8 mouse cellular contexts compared by ENCODE assay signal in genomic region chr17:83563703-83564111, GRCm38 (mm10). TPM values are rescaled to one million over a fixed set of nuclear protein-coding genes. Genes with fewer than 3 reads are reported as not detected.
DNase-seq lines count a peak whose midpoint lies in the region; ATAC-seq lines count a peak whose summit lies in the region.

No protein-coding gene starts in this region.

- no peaks in the 10 kb centered on the region for H3K9me3 ChIP-seq in forebrain, embryonic 11.5 days (ENCODE audit: control insufficient read depth, low read length)
- H3K9me3 ChIP-seq in forebrain, embryonic 16.5 days (ENCODE audit: control insufficient read depth, low read length), result no peaks in the 10 kb centered on the region
- H3K9me3 ChIP-seq in heart, embryonic 11.5 days (replicated peaks; ENCODE audit: control insufficient read depth, low read length), result no peaks in the 10 kb centered on the region; the same call in 1 of the 2 replicates
- H3K9me3 ChIP-seq in stomach, embryonic 14.5 days (ENCODE audit: control insufficient read depth, low read depth, low read length), result no peaks in the 10 kb centered on the region

- no peak overlapping the region for H3K27ac ChIP-seq in forebrain, embryonic 11.5 days (ENCODE audit: low read depth, low read length)
- H3K27ac ChIP-seq in forebrain, embryonic 16.5 days (ENCODE audit: low read length), result no peak overlapping the region
- peak overlapping the region; percentile 29; the same call in 1 of the 2 replicates for H3K27ac ChIP-seq in heart, embryonic 11.5 days (ENCODE audit: low read depth, low read length)
- H3K27ac ChIP-seq in stomach, embryonic 14.5 days (ENCODE audit: low read length), result no peak overlapping the region

- H3K36me3 ChIP-seq in forebrain, embryonic 11.5 days (ENCODE audit: control insufficient read depth, insufficient read depth, low read length), result no peaks in the 10 kb centered on the region
- H3K36me3 ChIP-seq in forebrain, embryonic 16.5 days (ENCODE audit: control insufficient read depth, insufficient read depth), result no peaks in the 10 kb centered on the region
- H3K36me3 ChIP-seq in heart, embryonic 11.5 days (ENCODE audit: control insufficient read depth, insufficient read depth, low read length), result no peaks in the 10 kb centered on the region
- H3K36me3 ChIP-seq in stomach, embryonic 14.5 days (ENCODE audit: control insufficient read depth, insufficient read depth, low read length), result no peaks in the 10 kb centered on the region

- no peak overlapping the region for H3K4me3 ChIP-seq in forebrain, embryonic 11.5 days (ENCODE audit: low read depth, low read length)
- H3K4me3 ChIP-seq in forebrain, embryonic 16.5 days (replicated peaks; ENCODE audit: low read length), result no peak overlapping the region
- H3K4me3 ChIP-seq in heart, embryonic 11.5 days (ENCODE audit: low read depth, low read length), result no peak overlapping the region
- H3K4me3 ChIP-seq in stomach, embryonic 14.5 days (ENCODE audit: low read depth, low read length), result no peak overlapping the region

- H3K4me1 ChIP-seq in forebrain, embryonic 11.5 days (replicated peaks; ENCODE audit: control insufficient read depth, insufficient read depth, low read length), result no peaks in the 10 kb centered on the region; the same call in 1 of the 2 replicates
- H3K4me1 ChIP-seq in forebrain, embryonic 16.5 days (replicated peaks; ENCODE audit: control insufficient read depth, insufficient read depth, low read length), result peaks cover 13% of the 10 kb centered on the region
- H3K4me1 ChIP-seq in heart, embryonic 11.5 days (ENCODE audit: control insufficient read depth, insufficient read depth, low read length), result peaks cover 7% of the 10 kb centered on the region; the same call in 1 of the 2 replicates
- no peaks in the 10 kb centered on the region for H3K4me1 ChIP-seq in stomach, embryonic 14.5 days (ENCODE audit: control insufficient read depth, insufficient read depth, low read length)

- ATAC-seq in forebrain, embryonic 11.5 days (replicated peaks; ENCODE audit: low FRiP score), result no peak
- no peak for ATAC-seq in forebrain, embryonic 16.5 days
- ATAC-seq in heart, embryonic 11.5 days (replicated peaks; ENCODE audit: insufficient number of reproducible peaks, low FRiP score, low TSS enrichment), result peak; percentile 78; the same call in 1 of the 2 replicates
- ATAC-seq in megakaryocyte progenitor cell, adult 5-6 weeks (replicated peaks; ENCODE audit: poor library complexity), result peak; percentile 73
- 0 out of 2 replicates have a peak, but pooled peaks have one; percentile 23 for ATAC-seq in stomach, embryonic 14.5 days (ENCODE audit: insufficient number of reproducible peaks, insufficient read depth, low FRiP score, low read depth)

- H3K9ac ChIP-seq in forebrain, embryonic 11.5 days (ENCODE audit: low read length), result no peak overlapping the region
- H3K9ac ChIP-seq in forebrain, embryonic 16.5 days (replicated peaks; ENCODE audit: low read depth, low read length), result no peak overlapping the region
- H3K9ac ChIP-seq in heart, embryonic 11.5 days (ENCODE audit: low read depth, low read length), result no peak overlapping the region
- H3K9ac ChIP-seq in stomach, embryonic 14.5 days (replicated peaks; ENCODE audit: low read depth, low read length), result no peak overlapping the region

- 51% methylated on average over 10 of the region's 10 CpGs for WGBS in forebrain, embryonic 11.5 days
- 56% methylated on average over 10 of the region's 10 CpGs for WGBS in forebrain, embryonic 16.5 days
- WGBS in heart, embryonic 11.5 days (ENCODE audit: insufficient replicate concordance), result 38% methylated on average over 10 of the region's 10 CpGs
- WGBS in stomach, embryonic 14.5 days, result 50% methylated on average over 10 of the region's 10 CpGs

- H3K27me3 ChIP-seq in forebrain, embryonic 11.5 days (ENCODE audit: control insufficient read depth, insufficient read depth, low read length), result no peaks in the 10 kb centered on the region
- H3K27me3 ChIP-seq in forebrain, embryonic 16.5 days (replicated peaks; ENCODE audit: control insufficient read depth, insufficient read depth, low read length), result no peaks in the 10 kb centered on the region
- no peaks in the 10 kb centered on the region for H3K27me3 ChIP-seq in heart, embryonic 11.5 days (ENCODE audit: control insufficient read depth, insufficient read depth, low read length)
- no peaks in the 10 kb centered on the region for H3K27me3 ChIP-seq in stomach, embryonic 14.5 days (ENCODE audit: control insufficient read depth, insufficient read depth, low read length)

- peak; percentile 67 for DNase-seq in forebrain, embryonic 11.5 days (ENCODE audit: low spot score)
- DNase-seq in MN1 (ENCODE audit: low spot score), result peak; percentile 90
- DNase-seq in cerebellum, postnatal 25 days, result peak; percentile 68 to 78
- DNase-seq in kidney, postnatal 14 days, result peak; percentile 59

- no peak overlapping the region for H3K4me2 ChIP-seq in forebrain, embryonic 11.5 days (ENCODE audit: low read depth, low read length, severe bottlenecking)
- no peak overlapping the region for H3K4me2 ChIP-seq in forebrain, embryonic 16.5 days (ENCODE audit: low read length)
- H3K4me2 ChIP-seq in heart, embryonic 11.5 days, result peak overlapping the region; percentile 40
- H3K4me2 ChIP-seq in stomach, embryonic 14.5 days (replicated peaks; ENCODE audit: low read depth, low read length), result no peak overlapping the region

RNA-seq across cellular contexts. Expression of gene Cox7a2l, which starts 46.6 kb away (rescaled TPM):
- polyA plus RNA-seq in forebrain, embryonic 11.5 days (2014; fragmentation: Nextera tagmentation; extraction: Ambion mirVana), result 141 and 155 TPM in 2 replicates
- polyA plus RNA-seq in forebrain, embryonic 16.5 days (2015; fragmentation: Nextera tagmentation; extraction: Ambion mirVana), result 179 and 181 TPM in 2 replicates
- 202 and 217 TPM in 2 replicates for polyA plus RNA-seq in heart, embryonic 11.5 days (2014; fragmentation: Nextera tagmentation; extraction: Ambion mirVana)
- total RNA-seq in megakaryocyte progenitor cell, adult 5-6 weeks (2015), result 219 and 228 TPM in 2 replicates
- total RNA-seq in megakaryocyte progenitor cell, adult 5-6 weeks (2017), result 193 and 195 TPM in 2 replicates
- polyA plus RNA-seq in stomach, embryonic 14.5 days (2014; fragmentation: Nextera tagmentation; extraction: Ambion mirVana), result 187 and 189 TPM in 2 replicates

Comparison
In these comparisons a context has a peak if more than half of its experiments do, and no peak if none do; other contexts are left out.
1. ATAC-seq: peak in heart, embryonic 11.5 days (single experiment), megakaryocyte progenitor cell, adult 5-6 weeks (single experiment) and stomach, embryonic 14.5 days (single experiment); none in forebrain, embryonic 11.5 days (single experiment) and forebrain, embryonic 16.5 days (single experiment).
2. Peak in every context shown above with its lines, with median percentiles within 50 percentile points of each other: DNase-seq.